Mouse (Mus musculus): Measurements from ENCODE around the gene Gm9268.
"Not testable (repeated sequence)": the region's sequence is repeated elsewhere in the genome, so short reads cannot be mapped to it uniquely, and the experiment has no call there.

Gene Gm9268

GRCm38 (mm10) chr7:43018465-43018864, at the start of gene Gm9268:
Gene Gm9268 (plus strand): TSS chr7:43018765.
- not testable (repeated sequence) for DNase-seq (ENCODE audit: inconsistent ontology term)

GRCm38 (mm10) chr7:42980098-42980497, 38.5 kb upstream of the Gm9268 start:
- DNase-seq (ENCODE audit: inconsistent ontology term): no peak

- no peak for DNase-seq (ENCODE audit: inconsistent ontology term)
These were observed 37.8 kb upstream of the Gm9268 start for GRCm38 (mm10) chr7:42980739-42981138.

- DNase-seq (ENCODE audit: inconsistent ontology term): no peak
These were observed 59.3 kb downstream of the Gm9268 start for GRCm38 (mm10) chr7:43077831-43078230.

Measured in Muller cell, postnatal 12 days (primary cell).